Mouse (Mus musculus): ENCODE measurements at regions not wholly inside any gene's neighbourhood (a gene's known extent, or its start where the extent isn't known, plus 50 kb on each side); places are given as distances from the start of the nearest gene placed in this dataset.
"Not testable (repeated sequence)": the region's sequence is repeated elsewhere in the genome, so short reads cannot be mapped to it uniquely, and the experiment has no call there.

DNA sequence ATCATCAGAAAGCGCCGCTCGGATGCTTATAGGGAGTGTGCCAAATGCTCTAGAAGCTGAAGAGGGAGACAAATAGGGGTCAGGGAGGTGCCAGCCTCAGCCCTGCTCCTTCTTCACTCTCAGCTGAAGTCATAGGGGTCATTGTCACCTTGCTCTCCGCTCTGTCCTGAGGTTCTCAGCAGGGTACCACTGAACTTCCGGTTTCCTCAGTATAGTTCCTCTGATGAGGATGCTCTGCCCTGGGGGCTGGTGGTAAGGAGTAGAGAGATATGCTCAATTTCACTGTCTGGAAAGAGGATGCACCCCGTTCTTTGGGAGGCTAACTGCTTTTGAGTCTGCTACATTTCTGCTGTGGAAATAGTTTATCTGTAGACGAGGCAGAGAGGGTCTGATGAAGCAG is 211.4 kb downstream of the Zfp619 start:
- DNase-seq: no peak

DNA sequence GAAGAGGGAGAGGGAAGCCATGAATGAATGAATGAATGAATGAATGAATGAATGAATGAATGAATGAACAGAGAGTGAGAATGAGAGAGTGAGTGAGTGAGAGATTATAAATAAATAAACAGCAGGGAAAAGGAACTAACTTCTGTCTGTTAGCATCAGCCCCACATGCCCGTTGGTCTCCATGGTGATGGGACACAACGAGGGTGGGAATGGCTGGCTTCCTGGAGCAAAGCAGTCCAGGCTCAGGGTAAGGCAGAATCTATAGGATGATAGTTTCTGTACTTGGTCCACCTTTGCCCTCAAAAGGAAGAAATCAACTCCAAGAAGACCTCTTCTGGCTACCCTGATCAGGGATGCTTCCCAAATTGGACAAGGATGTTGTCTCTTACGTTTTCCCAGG is 212.2 kb downstream of the Zfp619 start:
- no peak for DNase-seq

DNA sequence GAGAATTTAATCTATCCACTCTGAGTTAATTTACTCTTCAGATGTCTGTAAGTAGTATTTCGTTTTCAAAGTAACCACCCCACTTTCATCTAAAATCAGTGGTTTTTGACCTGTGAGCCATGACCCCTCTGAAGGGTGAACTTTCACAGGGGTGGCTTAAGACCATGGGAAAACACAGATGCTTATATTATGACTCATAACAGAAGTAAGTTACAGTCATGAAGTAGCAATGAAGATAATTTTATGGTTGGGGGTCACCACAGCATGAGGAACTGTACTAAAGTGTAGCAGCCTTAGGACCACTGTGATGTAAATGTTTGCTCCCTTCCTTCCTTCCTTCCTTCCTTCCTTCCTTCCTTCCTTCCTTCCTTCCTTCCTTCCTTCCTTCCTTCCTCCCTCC is 215.2 kb downstream of the Zfp619 start:
- no peak for DNase-seq

DNA sequence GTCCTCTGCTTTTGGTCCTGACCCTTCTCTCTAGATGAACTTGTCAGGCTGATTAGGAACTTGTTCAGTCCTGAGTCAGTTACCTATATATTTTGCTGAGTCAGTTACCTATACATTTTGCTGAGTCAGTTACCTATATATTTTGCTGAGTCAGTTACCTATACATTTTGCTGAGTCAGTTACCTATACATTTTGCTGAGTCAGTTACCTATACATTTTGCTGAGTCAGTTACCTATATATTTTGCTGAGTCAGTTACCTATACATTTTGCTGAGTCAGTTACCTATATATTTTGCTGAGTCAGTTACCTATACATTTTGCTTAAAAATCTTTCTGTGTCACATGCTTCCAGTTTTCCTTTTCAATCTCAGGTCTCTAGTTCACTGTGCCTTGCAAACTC is 230.8 kb downstream of the Zfp619 start:
- DNase-seq: not testable (repeated sequence)

DNA sequence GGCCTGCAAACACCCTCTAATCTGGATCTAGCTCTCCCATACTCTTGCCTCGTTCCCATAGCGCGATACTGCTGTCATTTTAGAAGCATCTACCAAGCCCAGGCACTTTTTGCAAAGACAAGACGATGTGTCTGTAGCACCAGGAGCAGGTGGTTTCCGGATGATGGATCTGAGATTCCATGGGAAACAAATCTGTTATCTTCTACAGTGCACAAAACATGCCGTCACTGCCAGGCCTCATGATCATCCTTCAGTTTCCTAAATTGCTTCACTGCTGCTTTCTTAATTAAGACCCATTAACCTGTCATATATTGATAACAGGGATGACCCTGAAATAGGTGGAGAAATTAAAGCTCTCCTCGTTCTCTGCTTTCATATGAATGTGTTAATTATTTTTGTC is 232.9 kb downstream of the Zfp619 start:
- DNase-seq: no peak

DNA sequence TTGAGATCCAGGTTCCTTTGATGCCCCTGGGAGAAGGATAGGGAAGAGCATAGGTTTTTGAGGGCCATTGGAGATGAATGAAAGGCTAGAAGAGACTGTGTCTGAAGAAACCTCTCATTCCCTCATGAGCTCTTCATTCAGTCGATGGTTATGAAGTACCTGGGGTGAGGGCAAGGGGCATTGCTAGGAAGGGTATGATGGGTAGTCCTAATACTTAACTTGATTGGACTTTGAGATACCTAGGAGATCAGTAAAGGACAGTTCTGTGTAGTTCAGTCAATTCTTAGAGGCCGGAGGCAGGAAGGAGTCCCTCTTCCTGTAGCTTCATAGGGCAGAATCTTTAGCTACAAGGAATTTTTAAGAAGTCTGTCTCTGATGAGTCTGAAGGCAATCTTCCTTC is 246.8 kb downstream of the Zfp619 start:
- DNase-seq: no peak

DNA sequence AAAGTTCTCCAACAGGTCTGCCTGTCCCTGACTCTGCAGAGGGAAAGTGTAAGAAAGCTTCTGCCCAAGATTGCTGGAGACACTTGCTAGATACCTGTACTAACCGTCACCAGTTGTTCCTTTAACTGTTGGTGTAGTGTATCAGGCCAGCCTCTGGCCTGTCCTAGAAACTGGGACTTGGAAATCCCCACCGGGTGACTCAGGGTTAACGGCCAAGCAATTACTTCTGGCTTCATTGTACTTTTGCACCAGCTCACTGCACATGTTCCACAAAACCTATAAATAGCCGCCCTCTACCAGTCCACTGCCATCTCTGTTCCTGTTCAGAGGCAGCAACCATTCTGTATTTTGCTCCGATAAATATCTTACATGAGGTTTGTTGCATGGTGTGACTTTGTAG is 247.5 kb downstream of the Zfp619 start:
- DNase-seq: no peak

DNA sequence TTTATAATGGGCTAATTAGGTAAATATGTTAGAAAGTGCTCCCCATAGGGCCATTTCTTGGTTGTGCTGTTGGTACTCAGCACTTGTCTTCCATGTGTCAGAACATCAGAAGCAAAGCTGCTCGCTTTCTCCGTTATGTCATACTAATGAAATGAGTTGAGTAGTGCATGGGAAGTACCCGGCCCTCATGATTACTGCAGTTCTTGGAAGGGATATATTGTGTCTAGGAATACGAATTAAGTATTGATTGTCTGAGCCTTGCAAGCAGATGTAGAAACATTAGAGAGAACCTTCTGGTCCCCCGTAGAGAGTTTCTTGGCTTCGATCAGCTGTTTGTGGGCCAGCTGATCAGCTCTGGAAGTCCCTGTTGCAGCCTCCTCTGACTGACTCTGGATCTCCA is 255.7 kb downstream of the Zfp619 start:
- no peak for DNase-seq

DNA sequence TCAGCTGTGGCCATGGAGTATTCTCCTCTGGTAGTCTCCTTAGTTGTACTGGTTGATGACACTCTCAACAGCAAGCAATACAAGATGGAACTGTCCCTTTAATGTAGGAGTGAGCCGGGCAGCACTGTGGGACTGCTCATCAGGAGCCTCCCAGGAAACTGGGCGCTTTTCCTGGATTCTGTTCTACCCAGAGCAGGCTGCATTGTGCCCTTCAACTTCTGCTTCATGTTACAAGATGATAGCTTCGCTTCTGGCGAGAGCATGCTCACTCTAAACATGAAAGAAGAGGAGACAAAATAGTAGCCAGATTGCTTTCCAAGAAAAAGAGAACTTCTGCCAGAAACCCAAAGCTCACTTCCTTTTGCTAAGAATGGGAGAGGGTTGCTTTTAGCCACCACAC is 271.8 kb downstream of the Zfp619 start:
- DNase-seq: no peak

DNA sequence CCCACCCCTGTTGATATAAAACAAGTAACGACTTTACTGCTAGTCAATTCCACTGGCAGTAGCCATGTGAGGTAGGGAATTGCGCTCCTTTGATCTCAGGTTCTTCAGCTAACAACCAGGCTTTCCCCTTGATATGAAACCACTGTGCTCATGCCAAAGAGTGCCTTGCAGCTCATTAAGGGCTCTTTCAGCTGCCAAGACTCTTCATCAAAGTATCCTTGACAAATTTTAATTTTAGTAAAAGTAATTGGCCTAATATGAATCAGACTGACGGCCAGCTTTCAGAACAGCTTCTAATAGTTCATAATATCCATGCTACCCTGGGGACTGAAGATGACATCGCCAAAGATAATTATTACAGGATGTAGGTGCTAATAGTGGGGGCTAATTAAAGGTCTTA is 272.3 kb downstream of the Zfp619 start:
- no peak for DNase-seq

DNA sequence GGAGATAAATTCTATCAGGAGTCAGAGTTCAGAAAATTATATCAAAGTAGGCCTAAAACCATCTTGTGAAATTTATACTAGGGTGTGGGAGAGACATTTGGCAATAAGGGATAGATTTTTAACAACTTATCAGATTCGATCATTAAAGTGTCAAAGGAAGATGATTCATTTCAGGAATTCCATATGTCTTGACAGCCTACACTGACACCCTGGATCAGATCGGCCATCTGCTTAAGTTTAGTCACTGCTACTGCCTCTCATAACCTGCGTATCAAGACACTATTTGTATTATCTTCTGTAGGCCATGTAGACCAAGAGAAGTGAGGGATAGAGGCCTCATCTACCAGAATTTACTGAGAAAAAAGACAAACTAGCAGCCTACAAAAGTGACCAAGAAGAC is 277.2 kb downstream of the Zfp619 start:
- no peak for DNase-seq

DNA sequence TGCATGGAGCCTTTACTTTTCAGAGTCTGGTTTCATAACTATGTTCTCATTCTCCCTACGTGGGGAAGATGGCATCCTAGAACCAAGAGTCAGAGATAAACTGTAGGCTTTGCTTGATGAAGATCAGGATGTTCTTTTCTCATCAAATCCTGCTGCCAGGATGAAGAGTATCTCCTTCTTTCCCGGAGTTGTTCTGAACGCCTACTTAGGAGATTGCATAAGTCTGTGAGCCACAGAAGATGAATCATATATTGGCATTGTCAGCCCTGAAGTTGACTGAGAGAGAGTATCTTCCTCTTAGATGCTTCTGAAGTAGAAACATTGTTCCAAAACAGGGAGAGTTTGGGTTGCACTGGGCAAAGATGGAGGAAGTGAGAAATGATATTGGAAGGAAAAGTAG is 286.7 kb downstream of the Zfp619 start:
- no peak for DNase-seq

DNA sequence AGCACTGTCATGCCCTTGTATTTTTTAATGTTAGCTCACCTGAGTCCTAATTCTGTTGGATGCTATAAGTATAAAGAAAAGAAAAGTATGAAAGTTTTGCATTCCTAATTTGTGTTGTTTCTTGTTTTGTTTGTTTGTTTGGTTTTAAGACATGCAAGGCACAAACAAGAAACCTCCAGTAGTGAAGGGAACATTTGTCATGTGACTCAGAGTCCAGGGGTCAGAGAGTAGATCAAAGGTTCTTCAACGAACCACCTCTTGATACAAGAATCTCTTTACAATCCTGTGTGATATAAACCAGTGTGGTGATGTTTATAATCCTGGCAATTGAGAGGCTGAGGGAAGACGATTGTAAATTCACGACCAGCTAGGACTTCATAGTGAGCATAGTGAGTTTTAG is 300.5 kb downstream of the Zfp619 start:
- no peak for DNase-seq

DNA sequence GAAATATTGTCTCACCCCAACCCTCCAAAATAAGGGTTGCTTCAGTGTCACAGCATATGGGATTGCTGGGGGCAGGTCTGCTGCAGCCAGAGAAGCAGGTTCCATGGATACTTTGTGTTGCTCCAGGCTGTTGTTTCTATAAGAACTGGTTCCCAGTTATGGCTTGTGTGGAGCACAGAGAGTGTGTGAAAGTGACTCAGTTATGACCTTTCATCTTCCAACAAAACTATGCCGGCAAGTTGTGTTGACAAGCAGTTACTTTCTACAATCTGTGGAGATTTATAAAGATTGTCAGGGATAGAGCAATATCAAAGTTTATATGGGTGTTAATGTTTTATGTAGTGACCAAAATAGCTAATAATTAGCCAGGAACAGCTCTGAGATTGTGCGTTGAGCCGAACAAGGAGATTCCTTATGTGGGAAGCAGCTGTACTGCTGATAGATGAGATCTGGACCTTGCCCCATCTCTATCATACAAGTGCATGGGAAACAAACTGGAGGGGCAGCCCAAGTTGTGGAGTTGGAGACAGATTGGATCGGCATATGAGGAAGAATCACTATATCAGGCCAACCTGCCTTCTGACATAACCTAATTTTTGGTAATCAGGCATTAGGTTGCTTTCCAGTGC is 305.1 kb downstream of the Zfp619 start:
- DNase-seq: no peak

DNA sequence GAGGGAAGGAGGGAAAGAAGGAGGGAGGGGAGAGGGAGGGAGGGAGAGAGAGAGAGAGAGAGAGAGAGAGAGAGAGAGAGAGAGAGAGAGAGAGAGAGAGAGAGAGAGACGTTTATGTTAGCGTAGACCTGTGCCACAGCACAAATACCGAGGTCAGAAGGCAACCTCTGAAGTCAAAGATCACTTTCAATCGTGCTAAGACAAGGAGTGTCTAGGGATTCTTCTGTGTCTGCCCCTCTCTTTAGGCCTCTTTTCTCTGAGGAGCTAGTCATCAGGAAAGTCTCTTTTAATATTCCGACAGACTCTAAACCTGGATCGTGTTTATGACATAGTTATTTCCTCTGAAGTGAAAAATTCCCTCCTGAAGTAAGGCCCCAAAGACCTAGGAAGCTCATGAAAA is 310.8 kb downstream of the Zfp619 start:
- no peak for DNase-seq

DNA sequence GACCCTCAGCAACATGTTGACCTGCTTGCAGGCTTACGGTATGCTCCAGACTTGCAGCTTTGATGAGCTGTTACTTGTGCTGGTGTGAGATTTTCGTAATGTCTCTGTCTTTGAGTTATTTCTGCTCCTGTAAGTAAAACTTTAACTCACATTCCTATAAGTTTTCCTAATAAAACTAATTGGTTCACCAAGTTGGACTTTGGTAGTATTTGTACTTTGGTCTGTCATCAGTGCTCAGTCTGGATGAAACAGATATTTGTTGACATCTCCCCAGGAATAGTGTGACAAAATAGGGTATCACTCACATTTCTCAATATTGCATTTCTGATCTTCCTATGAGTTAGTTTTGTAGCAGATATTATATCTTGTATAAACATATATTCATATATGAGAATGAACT is 313.3 kb downstream of the Zfp619 start:
- no peak for DNase-seq

DNA sequence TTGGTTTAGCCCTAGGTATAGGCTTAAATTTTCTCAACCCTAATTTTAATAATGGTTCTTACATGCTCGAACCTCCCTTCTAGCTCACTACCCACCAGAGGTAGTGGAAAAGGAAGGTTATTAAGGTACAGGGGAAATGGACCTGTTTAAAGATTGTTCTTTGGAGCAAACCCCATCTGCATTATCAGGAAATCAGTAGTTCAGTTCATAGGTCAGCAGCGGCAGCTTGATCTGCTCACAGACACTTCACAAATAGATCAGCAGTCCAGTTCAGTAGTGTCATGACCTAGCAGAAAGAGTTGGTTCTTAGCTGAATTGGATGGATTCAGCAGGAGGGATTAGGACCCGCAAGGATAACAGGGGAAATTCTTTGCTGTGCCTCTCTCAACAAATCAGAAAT is 324.4 kb downstream of the Zfp619 start:
- no peak for DNase-seq

DNA sequence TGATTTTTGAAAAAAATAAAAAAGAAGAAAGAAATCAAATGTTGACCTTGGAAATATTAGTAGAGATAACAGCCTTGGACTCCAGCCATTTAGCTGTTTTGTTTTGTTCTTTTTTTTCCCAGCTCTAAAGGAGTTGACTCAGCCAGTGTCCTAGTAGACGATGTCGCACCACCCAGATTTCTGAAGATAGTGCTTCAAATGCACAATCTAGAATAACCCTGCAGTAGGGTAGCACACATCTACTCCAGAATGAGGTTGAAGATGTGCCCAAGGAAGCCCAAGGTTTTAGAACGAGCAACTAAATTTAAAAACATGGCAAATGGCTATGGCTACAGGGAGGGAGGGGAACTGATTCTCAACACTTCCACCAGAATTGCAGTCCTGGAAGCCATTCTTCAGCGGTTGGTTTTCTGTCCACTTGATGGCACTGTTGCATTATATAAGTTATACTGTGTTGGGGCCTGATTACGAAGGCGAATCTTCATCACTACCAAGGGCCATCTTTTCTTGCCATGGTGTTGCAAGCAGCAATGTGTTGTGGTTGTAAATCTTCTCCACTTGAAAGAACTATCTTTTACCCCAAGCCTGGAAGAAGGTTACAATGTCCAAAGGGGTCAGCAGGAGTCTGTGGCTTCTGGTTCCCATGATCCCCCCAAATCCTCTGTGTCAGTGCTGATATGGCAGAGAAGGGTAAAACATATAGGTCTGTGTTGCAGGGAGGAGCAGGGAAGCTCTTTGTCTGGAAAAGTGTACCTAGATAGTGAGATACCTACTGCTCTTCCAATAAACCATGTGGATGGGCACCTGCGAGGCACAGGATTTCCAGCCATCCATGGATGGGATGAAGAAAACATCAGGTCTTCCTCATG is 330.6 kb downstream of the Zfp619 start:
- DNase-seq: peak; percentile 10 to 31

DNA sequence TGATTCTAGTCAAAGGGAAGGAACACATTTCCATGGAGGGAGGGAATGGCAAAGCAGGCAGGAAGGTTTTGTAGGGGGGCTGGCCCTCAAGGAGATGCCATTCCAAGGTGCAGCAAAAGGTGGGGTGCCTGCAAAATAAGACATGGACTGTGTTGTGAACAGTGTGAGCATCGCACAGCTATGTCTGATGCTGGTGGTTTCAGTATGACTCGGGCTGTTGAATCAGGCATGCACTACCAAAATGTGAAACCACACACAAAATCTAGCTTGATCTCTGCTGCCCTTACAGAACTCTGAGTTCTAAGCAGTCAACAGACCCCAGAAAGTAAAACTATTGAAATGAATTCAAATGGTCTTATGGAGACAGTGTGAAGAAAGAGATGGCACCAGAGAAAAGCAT is 339.7 kb downstream of the Zfp619 start:
- DNase-seq: no peak

DNA sequence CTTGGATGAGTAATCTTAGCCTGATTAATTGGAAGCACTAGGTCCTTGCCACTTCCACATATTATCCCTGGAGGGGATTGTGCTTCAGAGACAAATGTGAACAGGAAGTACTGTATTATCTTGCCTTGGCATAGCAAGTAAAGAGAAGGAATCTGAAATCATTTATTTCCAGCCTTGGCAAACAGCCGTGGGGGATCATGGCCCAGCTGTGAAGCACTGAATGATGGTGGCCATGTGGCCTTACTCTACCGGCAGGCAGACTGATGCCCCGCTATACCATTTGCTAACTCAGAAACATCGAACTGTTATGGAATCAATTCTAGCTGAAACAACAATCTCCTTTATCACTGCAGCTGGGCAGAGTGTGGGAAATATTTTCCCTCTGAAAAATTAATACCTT is 345.3 kb downstream of the Zfp619 start:
- no peak for DNase-seq

DNA sequence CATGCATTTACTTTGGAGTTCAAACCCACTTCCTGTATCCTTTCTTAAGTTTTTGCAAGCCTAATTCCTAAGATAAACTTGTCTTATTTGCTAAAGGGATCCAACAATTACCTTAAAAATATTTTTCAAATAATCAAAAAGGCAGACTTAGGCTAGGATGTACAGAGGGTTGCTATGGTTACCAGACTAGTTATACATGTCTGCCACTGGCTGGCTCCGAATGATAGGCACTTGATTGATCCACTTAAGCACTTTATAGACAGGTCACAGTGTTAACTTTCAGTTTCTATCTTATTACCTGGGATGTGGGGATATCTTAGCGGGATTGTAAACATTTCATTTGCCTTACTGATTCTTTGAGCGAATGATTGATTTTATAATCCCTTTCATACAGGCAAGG is 346.6 kb downstream of the Zfp619 start:
- DNase-seq: no peak

DNA sequence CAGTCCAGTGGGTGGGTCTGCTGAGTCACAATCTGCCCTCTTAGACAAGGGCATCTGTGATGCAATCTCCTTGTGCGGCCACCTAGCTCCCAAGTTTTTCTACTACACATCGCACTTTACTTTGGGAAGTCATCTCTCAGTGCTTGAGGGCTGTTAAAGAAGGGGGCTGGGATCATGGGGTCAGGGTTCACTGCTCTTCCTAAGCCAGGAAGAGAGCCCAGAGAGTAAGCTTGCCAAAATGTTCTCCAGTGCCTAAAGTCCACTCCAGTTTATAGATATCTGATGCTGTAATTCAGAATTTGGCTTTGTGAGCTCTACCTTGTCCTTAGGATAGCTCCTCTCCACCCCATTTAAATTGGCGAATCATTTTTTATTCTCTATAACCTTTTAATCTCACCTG is 347.2 kb downstream of the Zfp619 start:
- DNase-seq: no peak

DNA sequence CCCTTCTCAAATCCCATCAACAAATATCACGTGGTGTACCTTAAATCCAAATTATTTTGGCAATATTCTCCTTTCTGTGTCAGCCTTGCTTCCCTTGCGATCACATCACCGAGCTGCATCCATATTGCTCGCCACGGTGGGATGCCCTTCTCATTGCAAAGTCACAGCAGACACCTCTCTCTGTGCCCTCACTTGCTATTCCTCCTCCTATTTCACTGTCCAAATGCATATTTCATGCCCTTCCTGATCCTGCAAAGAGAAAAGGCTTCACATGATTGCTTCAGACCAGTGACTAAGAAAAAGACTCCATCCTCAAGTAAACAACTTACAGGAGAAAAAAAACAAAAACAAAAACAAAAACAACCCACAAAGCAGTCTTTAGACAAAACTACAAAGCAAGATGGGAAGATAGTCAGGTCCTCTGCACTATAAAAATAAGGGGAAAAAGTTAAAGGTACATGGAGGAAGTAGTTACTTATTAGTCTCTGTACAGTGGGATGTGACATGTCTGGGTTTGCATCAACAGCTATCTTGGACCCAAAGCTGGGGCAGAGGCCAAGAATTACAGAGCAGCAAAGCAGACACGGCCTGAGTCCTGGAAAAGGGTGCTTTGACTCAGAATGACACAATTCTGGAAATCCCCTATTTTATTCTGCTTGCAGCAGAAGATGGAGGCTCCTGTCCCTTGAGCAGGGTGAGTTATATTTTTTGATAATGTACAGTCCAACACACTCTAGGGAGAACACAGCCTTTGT is 349.3 kb downstream of the Zfp619 start:
- DNase-seq: no peak

DNA sequence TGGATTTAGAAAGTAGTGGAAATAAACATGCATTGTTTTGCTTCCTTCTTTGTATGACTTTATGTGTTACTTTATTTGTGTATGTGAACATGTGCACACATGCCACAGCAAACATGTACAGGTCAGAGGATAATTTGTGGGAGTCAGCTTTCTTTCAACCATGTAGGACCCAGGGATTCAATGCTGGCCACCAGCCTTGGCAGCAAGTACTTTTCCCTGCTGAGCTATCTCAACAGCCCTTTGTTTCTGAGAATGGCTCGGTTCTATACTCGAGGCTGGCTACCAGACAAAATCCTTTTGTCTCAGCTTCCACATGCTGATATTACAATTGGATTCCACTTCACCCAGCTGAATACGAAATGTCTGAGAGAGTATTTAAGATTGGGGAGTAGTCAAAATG is 349.9 kb downstream of the Zfp619 start:
- DNase-seq: no peak
